Mouse (Mus musculus): ENCODE measurements around the gene Gripap1. TPM values are rescaled to one million over a fixed set of nuclear protein-coding genes. Genes with fewer than 3 reads are reported as not detected.
A peak's percentile ranks its signal among the peaks of the same experiment; 100 is the strongest.

The Gripap1 gene
- polyA plus RNA-seq, 1 experiment from 2014 or later: 51.7 TPM

DNA sequence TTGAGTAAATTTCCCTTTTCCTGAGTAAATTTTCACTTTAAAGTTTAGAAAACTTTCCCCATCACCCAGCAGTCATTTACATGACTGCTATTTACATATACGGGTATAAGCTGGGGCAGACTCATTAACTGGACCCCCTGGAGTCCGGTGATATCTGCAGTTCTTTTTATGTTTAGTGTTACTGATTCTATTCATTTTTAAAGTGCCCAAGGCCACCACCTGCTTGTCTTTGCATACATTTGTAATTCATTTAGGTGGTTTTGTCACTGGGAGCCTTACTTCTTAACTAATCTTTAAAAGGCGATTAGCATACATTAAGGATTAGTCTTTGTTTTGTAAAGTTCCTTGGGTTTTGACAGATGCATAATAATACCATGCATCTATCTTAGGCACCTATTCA is 80.3 kb downstream of the Gripap1 start:
- 23% methylated on average over 3 of the region's 3 CpGs for WGBS
- 0 out of 2 replicates have a peak, but pooled peaks have one; percentile 44 for ATAC-seq (ENCODE audit: low FRiP score)
- Histone ChIP-seq H3K27ac (ENCODE audit: low read depth, low read length) (no peak overlapping the region), H3K36me3 (ENCODE audit: control insufficient read depth, insufficient read depth, low read length) (no peaks in the 10 kb centered on the region), H3K4me2 (no peak overlapping the region), H3K9ac (ENCODE audit: low read length) (no peak overlapping the region), H3K9me3 (ENCODE audit: control insufficient read depth, low read length) (no peaks in the 10 kb centered on the region), H3K27me3 (ENCODE audit: control insufficient read depth, insufficient read depth, low read length) (no peaks in the 10 kb centered on the region), H3K4me3 (ENCODE audit: low read depth, low read length) (no peak overlapping the region), H3K4me1 (ENCODE audit: control insufficient read depth, insufficient read depth, low read length) (peaks cover 3% of the 10 kb centered on the region; the same call in 1 of the 2 replicates)
- DNase-seq (ENCODE audit: low spot score, missing footprints): no peak

MicroRNA genes within 50 kb of the gene (microRNA counts, 519-probe panel; counts per million panel counts)
- 4,386 counts per million, percentile 38 among the panel's probes with 10 or more counts for microRNA mmu-miR-1198

Small RNA genes lying within 50 kb of the gene (microRNA-seq; reads per million reads assigned to microRNA genes)
- 56.3 reads per million, percentile 47 among the genes with 10 or more reads in this experiment for gene Mir1198

Other genes with a start within 250 kb of the Gripap1 start
- gene Foxp3, start 216.1 kb upstream of the Gripap1 start, polyA plus RNA-seq (2014; fragmentation: Nextera tagmentation; extraction: Ambion mirVana): 0.04 and 0.30 TPM in 2 replicates
- gene Ppp1r3f, start 215.5 kb upstream of the Gripap1 start, polyA plus RNA-seq (2014; fragmentation: Nextera tagmentation; extraction: Ambion mirVana): 1.8 and 2.0 TPM in 2 replicates
- 22.8 and 27.2 TPM in 2 replicates for gene Ccdc22, start 184.2 kb upstream of the Gripap1 start, polyA plus RNA-seq (2014; fragmentation: Nextera tagmentation; extraction: Ambion mirVana)
- 0.06 TPM in 1 of 2 replicates, not detected in the other for gene Cacna1f, start 182.7 kb upstream of the Gripap1 start, polyA plus RNA-seq (2014; fragmentation: Nextera tagmentation; extraction: Ambion mirVana)
- gene Syp, start 151.3 kb upstream of the Gripap1 start, polyA plus RNA-seq (2014; fragmentation: Nextera tagmentation; extraction: Ambion mirVana): 10.3 and 10.9 TPM in 2 replicates
- gene Prickle3, start 132.5 kb upstream of the Gripap1 start, polyA plus RNA-seq (2014; fragmentation: Nextera tagmentation; extraction: Ambion mirVana): 1.1 and 2.2 TPM in 2 replicates
- 36.3 and 36.9 TPM in 2 replicates for gene Plp2, start 118.4 kb upstream of the Gripap1 start, polyA plus RNA-seq (2014; fragmentation: Nextera tagmentation; extraction: Ambion mirVana)
- not detected in 2 replicates for gene Magix, start 108.5 kb upstream of the Gripap1 start, polyA plus RNA-seq (2014; fragmentation: Nextera tagmentation; extraction: Ambion mirVana)
- gene Gpkow, start 92.6 kb upstream of the Gripap1 start, polyA plus RNA-seq (2014; fragmentation: Nextera tagmentation; extraction: Ambion mirVana): 42.8 and 44.4 TPM in 2 replicates
- 12.8 and 14.1 TPM in 2 replicates for gene Wdr45, start 75.4 kb upstream of the Gripap1 start, polyA plus RNA-seq (2014; fragmentation: Nextera tagmentation; extraction: Ambion mirVana)
- 0.22 TPM in 1 of 2 replicates, not detected in the other for gene Gm45208, start 67.5 kb upstream of the Gripap1 start, polyA plus RNA-seq (2014; fragmentation: Nextera tagmentation; extraction: Ambion mirVana)
- gene Praf2, start 61.3 kb upstream of the Gripap1 start, polyA plus RNA-seq (2014; fragmentation: Nextera tagmentation; extraction: Ambion mirVana): 97.5 and 106 TPM in 2 replicates
- gene Ccdc120, start 38.9 kb upstream of the Gripap1 start, polyA plus RNA-seq (2014; fragmentation: Nextera tagmentation; extraction: Ambion mirVana): 15.8 and 24.1 TPM in 2 replicates
- 19.4 and 20.6 TPM in 2 replicates for gene Tfe3, start 27.2 kb upstream of the Gripap1 start, polyA plus RNA-seq (2014; fragmentation: Nextera tagmentation; extraction: Ambion mirVana)
- 0.86 and 1.1 TPM in 2 replicates for gene Kcnd1, start 32.5 kb downstream of the Gripap1 start, polyA plus RNA-seq (2014; fragmentation: Nextera tagmentation; extraction: Ambion mirVana)
- gene Otud5, start 51.6 kb downstream of the Gripap1 start, polyA plus RNA-seq (2014; fragmentation: Nextera tagmentation; extraction: Ambion mirVana): 33.9 and 34.8 TPM in 2 replicates
- gene Pim2, start 88.5 kb downstream of the Gripap1 start, polyA plus RNA-seq (2014; fragmentation: Nextera tagmentation; extraction: Ambion mirVana): 13.2 and 13.3 TPM in 2 replicates
- gene Slc35a2, start 94.3 kb downstream of the Gripap1 start, polyA plus RNA-seq (2014; fragmentation: Nextera tagmentation; extraction: Ambion mirVana): 10.1 and 11.2 TPM in 2 replicates
- 143 and 160 TPM in 2 replicates for gene Pqbp1, start 109.5 kb downstream of the Gripap1 start, polyA plus RNA-seq (2014; fragmentation: Nextera tagmentation; extraction: Ambion mirVana)
- 163 and 179 TPM in 2 replicates for gene Timm17b, start 109.6 kb downstream of the Gripap1 start, polyA plus RNA-seq (2014; fragmentation: Nextera tagmentation; extraction: Ambion mirVana)
- gene Gm10491, start 118.1 kb downstream of the Gripap1 start, polyA plus RNA-seq (2014; fragmentation: Nextera tagmentation; extraction: Ambion mirVana): not detected in 2 replicates
- gene Gm10490, start 119.8 kb downstream of the Gripap1 start, polyA plus RNA-seq (2014; fragmentation: Nextera tagmentation; extraction: Ambion mirVana): not detected in 2 replicates
- gene Pcsk1n, start 130.1 kb downstream of the Gripap1 start, polyA plus RNA-seq (2014; fragmentation: Nextera tagmentation; extraction: Ambion mirVana): 21.9 and 26.9 TPM in 2 replicates
- gene Eras, start 138.8 kb downstream of the Gripap1 start, polyA plus RNA-seq (2014; fragmentation: Nextera tagmentation; extraction: Ambion mirVana): not detected in 2 replicates
- 58.4 and 60.4 TPM in 2 replicates for gene Hdac6, start 158.1 kb downstream of the Gripap1 start, polyA plus RNA-seq (2014; fragmentation: Nextera tagmentation; extraction: Ambion mirVana)
- 4.8 and 5.2 TPM in 2 replicates for gene Gata1, start 188.3 kb downstream of the Gripap1 start, polyA plus RNA-seq (2014; fragmentation: Nextera tagmentation; extraction: Ambion mirVana)
- gene Glod5, start 228.7 kb downstream of the Gripap1 start, polyA plus RNA-seq (2014; fragmentation: Nextera tagmentation; extraction: Ambion mirVana): not detected in 2 replicates